Mouse (Mus musculus): Measurements from ENCODE around the gene Naa30. TPM values are rescaled to one million over a fixed set of nuclear protein-coding genes. Genes with fewer than 3 reads are reported as not detected.

Naa30 gene
- polyA plus RNA-seq (2017; shearing (Covaris generic)): 59.4 TPM

GRCm38 (mm10) chr14:49171867-49172581, at the start of gene Naa30:
Gene Naa30 (plus strand): TSS chr14:49172226.

Other genes with a start within 250 kb of the Naa30 start
- 30.0 TPM for gene Ap5m1, start 106.1 kb upstream of the Naa30 start, polyA plus RNA-seq (2017; shearing (Covaris generic))
- 93.9 TPM for gene Exoc5, start 105.6 kb upstream of the Naa30 start, polyA plus RNA-seq (2017; shearing (Covaris generic))
- gene ccdc198, start 73.2 kb downstream of the Naa30 start, polyA plus RNA-seq (2017; shearing (Covaris generic)): 0.29 TPM

All from effector memory CD4-positive, alpha-beta T cell, adult 7 months (primary cell).